Mouse (Mus musculus): ENCODE measurements at regions not wholly inside any gene's neighbourhood (a gene's known extent, or its start where the extent isn't known, plus 50 kb on each side); places are given as distances from the start of the nearest gene placed in this dataset.
"Not testable (repeated sequence)": the region's sequence is repeated elsewhere in the genome, so short reads cannot be mapped to it uniquely, and the experiment has no call there.

DNA sequence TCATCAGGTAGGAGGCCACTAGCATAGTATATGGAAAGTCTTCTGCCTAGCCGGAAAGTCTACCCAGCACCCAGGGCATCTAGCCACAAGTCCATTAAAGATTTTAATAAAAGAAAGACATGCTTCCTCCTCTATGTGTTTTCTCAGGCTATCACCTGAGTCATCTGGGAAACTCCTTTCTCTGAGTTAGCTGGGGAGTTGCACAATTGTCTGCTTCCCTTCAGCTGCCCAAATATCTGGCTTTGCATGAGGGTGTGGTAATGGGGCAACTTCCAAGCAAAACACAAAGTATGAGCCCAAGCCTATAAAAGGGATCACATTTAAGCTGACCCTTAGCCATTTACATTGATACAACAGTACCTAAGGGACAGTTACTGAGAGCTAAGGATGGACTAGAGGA, 376.9 kb upstream of the Tbl1xr1 start:
- ATAC-seq (ENCODE audit: low FRiP score, low read depth), result no peak
- Histone ChIP-seq H3K36me3 (no peaks in the 10 kb centered on the region), H3K4me2 (replicated peaks) (no peak overlapping the region), H3K4me3 (no peak overlapping the region), H3K4me1 (no peaks in the 10 kb centered on the region), H3K9me3 (no peaks in the 10 kb centered on the region), H3K27ac (replicated peaks) (no peak overlapping the region), H3K9ac (replicated peaks) (no peak overlapping the region), H3K27me3 (no peaks in the 10 kb centered on the region)
- 94% methylated on average over 1 of the region's 1 CpGs for WGBS

DNA sequence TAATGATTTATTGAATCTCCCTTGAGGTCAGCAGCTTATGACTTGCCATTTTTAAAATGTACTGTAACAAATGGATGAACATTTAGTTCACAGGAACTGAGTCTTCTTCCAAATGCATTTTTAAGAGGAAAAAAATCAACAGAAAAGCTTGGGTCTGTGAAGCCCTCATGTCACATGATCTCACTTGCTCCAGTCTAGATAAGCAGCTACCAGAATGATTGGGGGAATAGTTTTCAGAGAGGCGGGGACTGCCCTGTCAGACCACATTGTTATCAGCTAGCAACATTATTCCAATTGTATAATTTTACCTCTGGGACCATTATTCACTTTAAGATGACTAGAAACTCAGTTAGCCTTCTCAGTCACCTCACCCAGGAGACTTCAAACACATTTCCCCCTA, 376.1 kb upstream of the Tbl1xr1 start:
- H3K4me3 ChIP-seq, result no peak overlapping the region
- H3K36me3 ChIP-seq, result no peaks in the 10 kb centered on the region
- no peak for ATAC-seq (ENCODE audit: low FRiP score, low read depth)
- H3K27me3 ChIP-seq, result no peaks in the 10 kb centered on the region
- 70% methylated on average over 1 of the region's 1 CpGs for WGBS
- no peaks in the 10 kb centered on the region for H3K9me3 ChIP-seq
- H3K9ac ChIP-seq (replicated peaks), result no peak overlapping the region
- no peaks in the 10 kb centered on the region for H3K4me1 ChIP-seq
- no peak overlapping the region for H3K27ac ChIP-seq (replicated peaks)
- H3K4me2 ChIP-seq (replicated peaks), result no peak overlapping the region

DNA sequence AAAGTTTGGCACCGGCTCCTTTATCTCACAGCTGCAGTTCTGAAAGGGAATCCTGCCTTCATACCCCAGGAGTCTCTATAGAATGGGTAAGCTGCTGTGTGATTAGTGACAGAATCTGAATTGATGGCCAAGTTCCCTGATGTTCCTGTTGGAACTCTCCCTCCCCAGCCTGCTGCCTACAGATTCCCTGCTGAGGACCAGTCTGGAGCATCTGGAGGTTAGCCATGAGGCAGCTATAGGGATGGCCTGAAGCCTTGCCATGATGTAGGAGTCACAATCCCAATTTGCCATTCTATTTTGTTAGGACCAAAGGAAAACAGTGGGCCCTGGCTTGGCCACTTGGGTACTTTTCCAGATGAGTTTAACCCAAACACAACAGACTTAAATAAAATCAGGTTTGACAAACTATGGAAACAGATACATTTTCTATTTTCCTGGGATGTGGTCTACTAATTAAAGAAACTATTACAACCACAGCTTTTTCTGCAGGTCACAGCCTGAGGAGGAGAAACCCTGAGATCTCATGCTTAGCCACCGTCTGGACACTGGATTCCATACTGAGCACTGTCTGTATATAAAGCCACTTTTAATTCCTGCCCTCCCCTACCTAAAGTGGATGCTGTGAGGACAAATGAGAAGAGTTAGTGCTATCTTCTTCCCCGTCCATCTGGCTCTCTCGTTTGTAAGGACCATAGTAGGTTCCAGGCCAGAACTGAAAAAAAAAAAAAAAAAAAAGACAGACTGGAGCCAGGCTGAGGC, 349.5 kb upstream of the Tbl1xr1 start:
- Histone ChIP-seq H3K27me3 (no peaks in the 10 kb centered on the region), H3K27ac (replicated peaks) (no peak overlapping the region), H3K9ac (replicated peaks) (no peak overlapping the region), H3K4me2 (replicated peaks) (no peak overlapping the region), H3K4me3 (no peak overlapping the region), H3K36me3 (no peaks in the 10 kb centered on the region), H3K4me1 (no peaks in the 10 kb centered on the region; the same call in 1 of the 2 replicates), H3K9me3 (no peaks in the 10 kb centered on the region)
- WGBS, result 59% methylated on average over 4 of the region's 4 CpGs
- no peak for ATAC-seq (ENCODE audit: low FRiP score, low read depth)

DNA sequence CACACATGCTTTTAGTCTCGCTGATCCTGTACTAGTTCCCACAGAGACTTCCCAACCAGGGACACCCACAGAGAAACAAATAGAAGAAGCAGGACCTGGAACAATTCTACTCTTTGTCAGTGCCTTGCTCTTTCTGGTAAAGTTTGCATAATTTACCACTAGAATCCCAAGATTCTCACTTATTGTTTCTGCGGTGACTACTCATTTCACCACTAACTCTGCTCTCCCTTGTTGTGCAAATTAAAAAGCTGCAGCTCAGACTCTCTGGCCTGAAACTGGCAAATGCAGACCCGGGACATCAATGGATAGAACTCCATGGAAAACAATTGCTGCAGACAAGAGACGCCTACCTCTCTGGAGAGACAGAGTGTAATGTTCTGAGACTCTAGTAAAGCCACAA, 348.4 kb upstream of the Tbl1xr1 start:
- no peaks in the 10 kb centered on the region for H3K27me3 ChIP-seq
- no peaks in the 10 kb centered on the region for H3K9me3 ChIP-seq
- no peaks in the 10 kb centered on the region for H3K36me3 ChIP-seq
- no peak overlapping the region for H3K27ac ChIP-seq (replicated peaks)
- H3K4me3 ChIP-seq, result no peak overlapping the region
- WGBS, result 24% methylated on average over 4 of the region's 4 CpGs
- H3K9ac ChIP-seq (replicated peaks), result no peak overlapping the region
- ATAC-seq (ENCODE audit: low FRiP score, low read depth), result peak; percentile 68; the same call in 1 of the 2 replicates
- no peaks in the 10 kb centered on the region; the same call in 1 of the 2 replicates for H3K4me1 ChIP-seq
- no peak overlapping the region for H3K4me2 ChIP-seq (replicated peaks)

DNA sequence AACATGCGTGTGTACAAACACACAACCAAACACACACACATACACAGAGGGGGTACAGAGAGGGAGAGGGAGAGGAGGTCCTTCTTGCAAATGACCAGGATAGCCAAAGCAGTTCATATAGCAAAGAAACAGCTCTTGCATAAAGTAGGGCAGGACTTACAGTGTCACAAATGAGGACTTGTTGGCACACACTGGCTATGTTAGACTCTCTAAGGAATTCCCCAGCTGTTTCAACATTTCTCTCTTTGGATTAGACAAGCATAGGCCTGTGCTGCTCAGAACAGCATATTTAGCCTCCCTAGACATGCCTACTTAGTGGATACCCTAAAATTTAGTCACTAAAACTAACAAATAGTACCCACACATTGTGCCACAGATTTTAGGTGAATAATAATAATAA, 347.1 kb upstream of the Tbl1xr1 start:
- Histone ChIP-seq H3K9me3 (no peaks in the 10 kb centered on the region), H3K4me3 (no peak overlapping the region), H3K27me3 (no peaks in the 10 kb centered on the region), H3K4me1 (no peaks in the 10 kb centered on the region; the same call in 1 of the 2 replicates), H3K27ac (replicated peaks) (no peak overlapping the region), H3K36me3 (no peaks in the 10 kb centered on the region), H3K9ac (replicated peaks) (no peak overlapping the region), H3K4me2 (replicated peaks) (no peak overlapping the region)
- WGBS, result 88% methylated on average over 1 of the region's 1 CpGs
- no peak for ATAC-seq (ENCODE audit: low FRiP score, low read depth)

DNA sequence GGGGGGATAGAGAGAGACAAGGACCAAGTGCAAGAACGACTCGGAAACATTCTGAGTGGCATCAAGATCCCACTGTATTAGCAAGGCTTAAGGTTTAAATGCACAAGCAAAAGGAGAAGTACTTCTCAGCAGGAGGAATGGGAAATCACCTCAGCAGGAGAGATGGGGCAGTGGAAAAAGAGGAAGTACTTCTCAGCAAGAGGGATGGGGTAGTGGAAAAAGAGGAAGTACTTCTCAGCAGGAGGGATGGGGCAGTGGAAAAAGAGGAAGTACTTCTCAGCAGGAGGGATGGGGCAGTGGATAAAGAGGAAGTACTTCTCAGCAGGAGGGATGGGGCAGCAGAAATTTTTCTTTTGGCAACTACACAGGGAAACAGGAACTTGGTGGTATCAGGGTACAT, 340.8 kb upstream of the Tbl1xr1 start:
- H3K27ac ChIP-seq (replicated peaks); H3K4me1 ChIP-seq; H3K4me3 ChIP-seq; H3K9me3 ChIP-seq; H3K27me3 ChIP-seq; H3K9ac ChIP-seq (replicated peaks); H3K4me2 ChIP-seq (replicated peaks); ATAC-seq (ENCODE audit: low FRiP score, low read depth); H3K36me3 ChIP-seq: not testable (repeated sequence)
- WGBS, result 100% methylated on average over 2 of the region's 2 CpGs

DNA sequence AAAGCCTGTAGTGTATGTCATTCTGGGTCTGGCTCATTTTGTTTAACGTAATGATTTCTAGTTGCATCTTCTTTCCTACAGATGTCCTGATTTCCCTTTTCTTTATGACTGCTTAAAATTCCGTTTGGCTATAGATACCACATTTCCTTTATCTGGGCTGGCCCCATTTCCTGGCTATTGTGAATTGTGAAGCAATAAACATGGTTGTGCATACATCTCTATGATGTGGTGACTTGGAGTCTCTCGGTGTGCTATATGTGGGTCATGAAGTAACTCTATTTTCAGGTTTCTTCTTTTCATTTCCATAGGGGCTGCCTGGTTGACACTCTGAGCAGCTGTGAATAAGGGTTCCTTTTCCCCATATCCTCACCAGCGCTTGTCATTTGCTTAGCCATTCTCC, 336.7 kb upstream of the Tbl1xr1 start:
- Histone ChIP-seq H3K4me2 (replicated peaks) (no peak overlapping the region), H3K4me3 (no peak overlapping the region), H3K36me3 (no peaks in the 10 kb centered on the region), H3K9ac (replicated peaks) (no peak overlapping the region), H3K9me3 (0 out of 2 replicates have a peak, but pooled peaks cover 6% of the 10 kb centered on the region), H3K4me1 (no peaks in the 10 kb centered on the region), H3K27ac (replicated peaks) (no peak overlapping the region), H3K27me3 (no peaks in the 10 kb centered on the region)
- 90% methylated on average over 4 of the region's 4 CpGs for WGBS
- no peak for ATAC-seq (ENCODE audit: low FRiP score, low read depth)

DNA sequence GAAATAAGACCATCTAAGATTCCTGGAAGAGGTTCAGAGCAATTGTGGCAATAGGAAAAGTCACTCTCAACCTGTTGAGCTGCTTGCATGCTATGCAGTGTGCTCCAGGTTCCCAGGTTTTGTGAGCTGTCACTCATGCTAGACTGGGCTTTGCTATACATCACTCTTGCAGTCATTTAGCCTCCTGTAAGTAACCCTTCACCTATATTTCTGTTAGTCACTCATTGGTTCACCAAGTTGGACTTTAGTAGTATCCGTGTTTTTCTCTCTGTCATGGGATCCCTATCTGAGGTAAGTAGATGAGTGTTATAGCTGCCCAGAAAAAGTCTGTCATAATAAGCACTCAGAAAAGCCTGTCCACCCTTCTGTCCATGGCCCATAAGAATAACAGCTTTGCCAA, 332.3 kb upstream of the Tbl1xr1 start:
- no peak for ATAC-seq (ENCODE audit: low FRiP score, low read depth)
- Histone ChIP-seq H3K9ac (replicated peaks) (no peak overlapping the region), H3K27me3 (no peaks in the 10 kb centered on the region), H3K27ac (replicated peaks) (no peak overlapping the region), H3K36me3 (no peaks in the 10 kb centered on the region), H3K4me3 (no peak overlapping the region), H3K4me1 (no peaks in the 10 kb centered on the region), H3K9me3 (no peaks in the 10 kb centered on the region), H3K4me2 (replicated peaks) (no peak overlapping the region)
- WGBS, result 97% methylated on average over 1 of the region's 1 CpGs

DNA sequence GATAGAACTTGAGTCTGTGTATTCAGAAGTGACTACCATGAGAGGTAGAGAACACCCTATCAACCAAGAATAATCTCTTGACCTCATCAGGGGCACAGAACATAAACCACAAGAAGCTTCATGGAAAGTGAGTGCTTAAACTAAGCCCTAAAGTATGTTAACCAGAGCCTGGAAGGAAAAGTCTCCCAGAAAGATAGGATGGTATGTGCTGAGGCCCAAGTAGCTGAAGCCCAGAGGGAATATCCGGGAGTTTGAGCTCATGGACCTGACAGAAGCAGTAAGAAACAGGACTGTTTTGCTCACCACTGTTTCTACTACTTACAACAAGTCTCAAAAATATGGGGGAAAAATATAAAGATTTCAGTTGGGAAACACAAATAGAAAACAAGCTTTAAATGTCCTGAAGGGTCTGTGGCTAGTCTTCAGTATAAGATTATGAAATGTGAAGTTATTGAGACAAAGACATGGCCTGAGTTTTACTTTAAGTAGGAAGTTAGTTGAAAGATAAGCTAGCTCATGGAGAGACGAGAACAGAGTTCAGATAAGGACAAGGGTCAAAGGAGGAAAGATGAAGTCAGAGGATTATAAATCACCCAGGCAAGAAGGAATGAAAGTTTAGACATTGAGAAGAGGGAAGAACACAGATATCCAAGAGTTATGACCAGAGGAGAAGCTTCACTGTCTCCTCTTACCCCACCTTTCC, 315.8 kb upstream of the Tbl1xr1 start:
- H3K27me3 ChIP-seq, result no peaks in the 10 kb centered on the region
- H3K4me3 ChIP-seq, result no peak overlapping the region
- H3K4me1 ChIP-seq, result no peaks in the 10 kb centered on the region
- WGBS, result 84% methylated on average over 2 of the region's 2 CpGs
- H3K9me3 ChIP-seq, result no peaks in the 10 kb centered on the region
- no peaks in the 10 kb centered on the region for H3K36me3 ChIP-seq
- no peak overlapping the region for H3K9ac ChIP-seq (replicated peaks)
- H3K4me2 ChIP-seq (replicated peaks), result no peak overlapping the region
- H3K27ac ChIP-seq (replicated peaks), result no peak overlapping the region
- no peak for ATAC-seq (ENCODE audit: low FRiP score, low read depth)

DNA sequence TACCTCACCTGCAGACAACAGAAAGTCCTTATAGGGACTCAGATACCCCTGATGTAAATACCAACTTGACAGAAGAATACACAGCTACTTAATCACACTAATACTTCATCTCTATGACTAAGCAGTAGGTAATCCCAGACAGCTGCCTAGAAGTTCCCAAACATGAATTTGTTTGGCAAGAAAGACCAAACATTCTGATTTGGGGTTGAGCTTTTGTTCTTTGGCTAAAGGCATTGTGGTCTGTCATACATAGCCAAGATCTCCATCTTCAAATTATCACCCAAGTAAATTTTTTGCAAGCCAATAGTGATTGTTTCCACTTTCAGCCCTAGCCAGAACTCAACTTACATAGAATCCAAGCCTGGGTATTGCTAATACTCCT, 315.2 kb upstream of the Tbl1xr1 start:
- Histone ChIP-seq H3K9ac (replicated peaks) (no peak overlapping the region), H3K36me3 (no peaks in the 10 kb centered on the region), H3K9me3 (no peaks in the 10 kb centered on the region), H3K27ac (replicated peaks) (no peak overlapping the region), H3K27me3 (no peaks in the 10 kb centered on the region), H3K4me1 (no peaks in the 10 kb centered on the region), H3K4me2 (replicated peaks) (no peak overlapping the region), H3K4me3 (no peak overlapping the region)
- no peak for ATAC-seq (ENCODE audit: low FRiP score, low read depth)

DNA sequence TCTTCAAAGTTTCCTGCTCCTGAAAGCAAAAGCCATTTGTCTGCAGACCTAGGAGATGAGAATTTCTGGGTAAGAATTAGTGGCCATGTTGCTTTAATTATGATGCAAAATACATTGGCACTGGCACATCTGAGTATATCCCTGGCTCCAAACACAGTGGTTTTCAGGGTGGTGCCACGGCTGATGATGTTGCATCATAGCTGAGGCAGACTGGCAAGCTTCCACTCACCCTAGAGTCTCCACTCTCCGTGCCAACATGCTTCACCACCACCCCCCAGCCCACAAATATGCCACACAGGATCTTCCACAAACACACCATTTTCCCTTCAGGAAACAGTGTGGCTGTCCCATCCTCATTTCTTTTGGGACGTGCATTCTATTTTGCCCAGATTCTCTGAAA, 314.5 kb upstream of the Tbl1xr1 start:
- no peak overlapping the region for H3K4me2 ChIP-seq (replicated peaks)
- no peak for ATAC-seq (ENCODE audit: low FRiP score, low read depth)
- no peak overlapping the region for H3K4me3 ChIP-seq
- no peak overlapping the region for H3K27ac ChIP-seq (replicated peaks)
- H3K9me3 ChIP-seq, result no peaks in the 10 kb centered on the region
- no peaks in the 10 kb centered on the region for H3K4me1 ChIP-seq
- WGBS, result 94% methylated on average over 3 of the region's 3 CpGs
- no peaks in the 10 kb centered on the region for H3K36me3 ChIP-seq
- H3K9ac ChIP-seq (replicated peaks), result no peak overlapping the region
- no peaks in the 10 kb centered on the region for H3K27me3 ChIP-seq

DNA sequence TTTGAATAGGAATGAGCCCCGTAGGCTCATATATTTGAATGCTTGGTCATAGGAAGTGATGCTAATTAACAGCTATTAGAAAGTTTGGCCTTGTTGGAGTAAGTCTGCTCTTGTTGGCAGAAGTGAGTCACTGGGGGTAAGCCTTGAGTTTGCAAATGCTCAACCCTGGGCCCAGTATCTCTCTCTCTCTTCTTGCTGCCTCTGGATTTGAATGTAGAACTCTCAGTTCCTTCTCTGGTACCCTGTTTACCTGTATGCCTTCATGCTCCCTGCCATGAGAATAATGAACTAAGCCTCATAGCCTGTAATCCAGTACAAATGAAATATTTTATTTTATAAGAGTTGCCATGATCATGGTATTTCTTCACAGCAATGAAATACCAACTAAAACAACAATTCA, 308.4 kb upstream of the Tbl1xr1 start:
- WGBS, result 100% methylated on average over 1 of the region's 1 CpGs
- Histone ChIP-seq H3K27ac (replicated peaks) (no peak overlapping the region), H3K27me3 (no peaks in the 10 kb centered on the region), H3K9ac (replicated peaks) (no peak overlapping the region), H3K4me3 (no peak overlapping the region), H3K4me2 (replicated peaks) (no peak overlapping the region), H3K36me3 (no peaks in the 10 kb centered on the region), H3K4me1 (no peaks in the 10 kb centered on the region), H3K9me3 (no peaks in the 10 kb centered on the region)
- no peak for ATAC-seq (ENCODE audit: low FRiP score, low read depth)
